Mouse (Mus musculus) hindbrain, embryonic 11.5 days (tissue): Measurements from ENCODE around the gene Hcn1. TPM values are rescaled to one million over a fixed set of nuclear protein-coding genes. Genes with fewer than 3 reads are reported as not detected.

Source experiments
- ATAC-seq: fragments of 200-750 bp; cut with Nextera tagmentation; 2 replicates; pipeline ENCODE4 v1.8.0; 2017; ENCODE audit warnings: mild to moderate bottlenecking, moderate TSS enrichment, moderate library complexity; ENCODE audit not compliant: low FRiP score
- DNase-seq: peaks from one replicate; pipeline ENCODE4 v3.0.0-alpha.2; 2015; ENCODE audit warnings: low spot score
- H3K27ac ChIP-seq: fragments of 300-500 bp; sonication (generic); 2 replicates; pipeline ENCODE4 v1.5.1; 2014; ENCODE audit warnings: mild to moderate bottlenecking, low read depth, low read length
- H3K27me3 ChIP-seq: fragments of 300-500 bp; sonication (generic); 2 replicates; pipeline ENCODE4 v1.6.1; 2014; ENCODE audit warnings: mild to moderate bottlenecking, low read length, moderate library complexity, mixed read lengths; ENCODE audit not compliant: control insufficient read depth, insufficient read depth
- H3K36me3 ChIP-seq: fragments of 300-500 bp; sonication (generic); 2 replicates; pipeline ENCODE4 v1.6.1; 2014; ENCODE audit warnings: mild to moderate bottlenecking, low read length, moderate library complexity, mixed read lengths; ENCODE audit not compliant: control insufficient read depth, insufficient read depth
- H3K4me1 ChIP-seq: fragments of 300-500 bp; sonication (generic); replicated peaks from 2 replicates; pipeline ENCODE4 v1.6.1; 2014; ENCODE audit warnings: low read length, mixed read lengths; ENCODE audit not compliant: control insufficient read depth, insufficient read depth
- H3K4me2 ChIP-seq: fragments of 300-500 bp; sonication (generic); replicated peaks from 2 replicates; pipeline ENCODE4 v1.6.1; 2014; ENCODE audit warnings: mild to moderate bottlenecking, low read depth, low read length
- H3K4me3 ChIP-seq: fragments of 300-500 bp; sonication (generic); 2 replicates; pipeline ENCODE4 v1.5.1; 2014; ENCODE audit warnings: low read depth, low read length
- H3K9ac ChIP-seq: fragments of 300-500 bp; sonication (generic); 2 replicates; pipeline ENCODE4 v1.6.1; 2014; ENCODE audit warnings: low read depth, low read length
- H3K9me3 ChIP-seq: fragments of 300-500 bp; sonication (generic); 2 replicates; pipeline ENCODE4 v1.6.1; 2016; ENCODE audit warnings: low read length; ENCODE audit not compliant: control insufficient read depth
- WGBS: fragments of 180-500 bp; shearing (Covaris S2); extraction: QIAGEN DNeasy Blood & Tissue Kit; methylation state at CpG from one replicate; pipeline ENCODE4 v1.1.7; 2014; 5-methylcytosine and 5-hydroxymethylcytosine counted together
- polyA plus RNA-seq: library from polyadenylated mRNA; unstranded; fragments of >200 nt; fragmentation: Nextera tagmentation; extraction: Ambion mirVana; gene quantifications from 2 replicates; pipeline ENCODE4 v1.2.1, GENCODE M21; 2014

The Hcn1 gene
- polyA plus RNA-seq, 1 experiment from 2014 or later: 0.06 TPM

DNA sequence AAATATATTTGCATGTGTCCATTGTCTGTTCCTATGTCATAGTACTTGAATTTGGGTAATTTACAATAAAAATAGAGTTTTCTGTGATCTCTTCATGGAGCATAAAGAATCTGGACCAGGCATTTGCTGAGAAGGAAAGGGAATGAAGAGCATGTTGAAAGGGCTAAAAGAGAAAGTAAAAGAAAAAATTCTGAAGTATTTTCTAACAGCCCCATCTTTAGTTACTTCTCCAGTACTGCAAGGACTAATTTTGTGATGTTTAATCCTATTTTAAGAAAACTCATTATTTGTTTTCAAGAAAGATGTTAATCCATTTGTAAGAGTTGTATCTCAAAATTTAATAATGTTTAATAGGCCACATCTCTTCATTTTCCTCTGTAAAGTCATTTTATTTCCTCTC, 198.9 kb downstream of the Hcn1 start:
- DNase-seq (no peak), ATAC-seq (no peak)
- Histone ChIP-seq H3K4me2 (no peak overlapping the region), H3K9ac (no peak overlapping the region), H3K4me3 (no peak overlapping the region), H3K27me3 (no peaks in the 10 kb centered on the region), H3K27ac (no peak overlapping the region), H3K4me1 (no peaks in the 10 kb centered on the region), H3K36me3 (no peaks in the 10 kb centered on the region), H3K9me3 (no peaks in the 10 kb centered on the region)

DNA sequence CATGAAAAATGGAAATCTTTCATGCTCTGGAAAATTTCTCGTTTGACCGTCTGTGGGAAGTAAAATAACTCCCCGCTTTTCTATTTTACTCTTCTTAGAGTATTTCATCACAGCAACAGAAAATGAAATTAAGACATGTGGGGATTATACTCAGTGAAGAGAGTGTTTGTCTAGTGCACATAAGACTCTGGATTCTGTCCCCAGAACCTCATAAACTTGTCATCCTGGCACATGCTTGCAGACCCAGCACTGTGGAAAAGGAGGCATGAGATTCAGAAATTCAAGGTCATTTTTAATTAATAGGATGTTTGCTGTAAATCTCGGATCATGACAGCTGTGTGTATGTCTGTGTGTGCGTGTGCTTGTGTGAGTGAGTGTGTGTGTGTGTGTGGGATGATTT, 225.5 kb downstream of the Hcn1 start:
- H3K4me2 ChIP-seq: no peak overlapping the region
- H3K27me3 ChIP-seq: no peaks in the 10 kb centered on the region
- no peak overlapping the region for H3K9ac ChIP-seq
- ATAC-seq (no peak), DNase-seq (no peak)
- no peaks in the 10 kb centered on the region for H3K9me3 ChIP-seq
- WGBS: 85% methylated on average over 5 of the region's 5 CpGs
- no peak overlapping the region for H3K27ac ChIP-seq
- no peak overlapping the region for H3K4me3 ChIP-seq
- H3K36me3 ChIP-seq: no peaks in the 10 kb centered on the region
- no peaks in the 10 kb centered on the region for H3K4me1 ChIP-seq

DNA sequence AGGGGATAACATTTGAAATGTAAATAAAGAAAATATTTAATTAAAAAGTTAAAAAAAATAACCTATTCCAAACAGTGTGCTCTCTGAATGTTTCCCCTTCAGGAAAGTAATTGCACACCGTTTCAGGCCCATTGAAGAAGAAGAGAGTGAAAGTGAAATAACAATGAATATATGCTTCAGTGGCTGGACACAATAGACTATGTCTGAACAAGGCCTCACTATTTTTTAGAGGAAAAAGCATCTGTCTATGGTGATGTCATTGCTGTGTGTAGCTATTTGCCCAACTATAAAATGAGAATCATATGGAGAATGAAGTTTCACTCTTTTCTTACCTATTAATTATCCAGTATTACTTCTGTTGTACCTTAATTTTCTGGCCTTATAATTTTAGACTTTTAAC, 234.5 kb downstream of the Hcn1 start:
- Histone ChIP-seq H3K36me3 (no peaks in the 10 kb centered on the region), H3K9ac (no peak overlapping the region), H3K4me3 (no peak overlapping the region), H3K9me3 (no peaks in the 10 kb centered on the region), H3K4me2 (no peak overlapping the region), H3K4me1 (no peaks in the 10 kb centered on the region), H3K27me3 (no peaks in the 10 kb centered on the region), H3K27ac (no peak overlapping the region)
- DNase-seq: no peak
- WGBS: 23% methylated on average over 1 of the region's 1 CpGs
- ATAC-seq: peak; percentile 58

DNA sequence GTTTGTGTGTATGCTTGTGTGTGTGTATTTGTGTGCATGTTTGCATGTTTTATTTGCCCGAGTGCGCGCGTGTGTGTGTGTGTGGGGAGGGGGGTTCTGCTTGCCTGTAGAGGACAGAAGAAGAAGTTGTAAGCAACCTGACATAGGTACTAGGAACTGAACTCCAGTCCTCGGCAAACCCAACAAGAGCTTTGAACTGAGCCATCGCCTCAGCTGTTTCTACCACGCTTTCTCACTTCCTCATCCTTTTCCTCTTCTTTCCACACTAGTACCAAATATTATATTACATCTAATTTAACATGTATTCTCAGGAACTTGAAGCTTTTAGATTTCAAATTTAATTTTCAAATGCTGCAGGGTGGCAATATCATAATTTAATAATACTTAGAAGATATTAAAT, 236.1 kb downstream of the Hcn1 start:
- WGBS: 95% methylated on average over 7 of the region's 7 CpGs
- no peaks in the 10 kb centered on the region for H3K36me3 ChIP-seq
- H3K4me3 ChIP-seq: no peak overlapping the region
- no peak overlapping the region for H3K4me2 ChIP-seq
- H3K27me3 ChIP-seq: no peaks in the 10 kb centered on the region
- ATAC-seq (no peak), DNase-seq (no peak)
- H3K4me1 ChIP-seq: no peaks in the 10 kb centered on the region
- no peaks in the 10 kb centered on the region for H3K9me3 ChIP-seq
- no peak overlapping the region for H3K27ac ChIP-seq
- H3K9ac ChIP-seq: no peak overlapping the region

DNA sequence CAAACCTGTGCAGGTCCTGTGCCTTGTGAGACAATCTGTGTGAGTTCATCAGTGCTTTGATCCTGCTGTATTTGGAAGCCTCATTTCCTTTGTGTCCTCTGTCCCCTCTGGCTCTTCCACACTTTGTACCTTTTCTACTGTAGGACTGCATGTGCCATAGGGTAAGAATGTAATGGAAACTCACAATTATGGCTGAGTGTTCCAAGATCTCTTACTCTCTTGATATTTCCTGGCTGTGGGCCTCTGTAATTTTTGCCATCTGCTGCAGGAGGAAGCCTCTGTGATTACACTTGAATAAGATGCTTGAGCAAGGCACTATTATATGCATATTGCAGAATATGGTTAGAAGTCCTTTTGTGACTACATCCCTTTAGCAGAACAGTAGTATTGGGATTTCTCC, 240.2 kb downstream of the Hcn1 start:
- ATAC-seq: no peak

DNA sequence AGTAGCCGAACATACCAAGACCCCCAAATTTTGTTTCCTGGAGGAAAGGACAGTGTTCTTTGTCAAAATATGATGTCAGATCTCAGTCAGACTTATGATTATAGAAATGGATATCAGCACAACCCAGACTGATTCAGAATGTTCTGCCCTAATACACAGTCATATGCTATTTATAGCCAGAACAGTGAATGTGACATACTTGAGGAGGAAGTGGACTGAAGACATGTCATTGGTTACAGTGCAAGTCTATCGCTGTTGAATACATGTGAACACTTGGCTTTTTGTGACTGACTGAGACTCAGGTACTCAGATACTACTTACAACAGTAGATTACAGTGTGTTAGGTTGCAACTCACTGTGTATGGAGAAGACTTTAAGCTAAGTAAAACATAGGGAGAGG, 245.2 kb downstream of the Hcn1 start:
- H3K4me3 ChIP-seq: no peak overlapping the region
- WGBS: 84% methylated on average over 2 of the region's 2 CpGs
- H3K9me3 ChIP-seq: no peaks in the 10 kb centered on the region
- H3K4me1 ChIP-seq: no peaks in the 10 kb centered on the region
- H3K27ac ChIP-seq: no peak overlapping the region
- DNase-seq (no peak), ATAC-seq (no peak)
- no peaks in the 10 kb centered on the region for H3K36me3 ChIP-seq
- no peaks in the 10 kb centered on the region for H3K27me3 ChIP-seq
- H3K4me2 ChIP-seq: no peak overlapping the region
- no peak overlapping the region for H3K9ac ChIP-seq

More for the DNA sequence above, 240.2 kb downstream of the Hcn1 start:
- Histone ChIP-seq H3K9me3 (no peaks in the 10 kb centered on the region), H3K27me3 (no peaks in the 10 kb centered on the region), H3K27ac (no peak overlapping the region), H3K4me3 (no peak overlapping the region), H3K36me3 (no peaks in the 10 kb centered on the region), H3K9ac (no peak overlapping the region), H3K4me1 (no peaks in the 10 kb centered on the region), H3K4me2 (no peak overlapping the region)
- DNase-seq: no peak

DNA sequence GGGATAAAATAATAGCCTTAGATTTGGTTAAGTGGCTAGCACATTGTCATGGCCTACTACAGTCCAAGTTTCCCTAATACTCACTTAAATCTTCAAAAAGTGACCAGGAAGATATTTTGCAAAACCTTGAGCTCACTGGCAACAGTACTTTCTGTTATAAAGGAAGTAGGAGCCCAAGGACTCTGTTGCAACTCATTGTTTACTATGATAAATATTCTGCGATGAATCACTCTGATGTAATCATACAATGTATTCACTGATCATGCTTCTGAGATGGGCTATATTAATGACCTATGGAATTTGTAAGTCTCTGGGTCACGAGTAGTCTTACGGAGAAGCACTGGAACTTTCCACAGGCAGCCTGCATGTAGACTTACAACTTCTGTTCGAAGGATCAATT, 246.6 kb downstream of the Hcn1 start:
- WGBS: 93% methylated on average over 4 of the region's 4 CpGs

DNA sequence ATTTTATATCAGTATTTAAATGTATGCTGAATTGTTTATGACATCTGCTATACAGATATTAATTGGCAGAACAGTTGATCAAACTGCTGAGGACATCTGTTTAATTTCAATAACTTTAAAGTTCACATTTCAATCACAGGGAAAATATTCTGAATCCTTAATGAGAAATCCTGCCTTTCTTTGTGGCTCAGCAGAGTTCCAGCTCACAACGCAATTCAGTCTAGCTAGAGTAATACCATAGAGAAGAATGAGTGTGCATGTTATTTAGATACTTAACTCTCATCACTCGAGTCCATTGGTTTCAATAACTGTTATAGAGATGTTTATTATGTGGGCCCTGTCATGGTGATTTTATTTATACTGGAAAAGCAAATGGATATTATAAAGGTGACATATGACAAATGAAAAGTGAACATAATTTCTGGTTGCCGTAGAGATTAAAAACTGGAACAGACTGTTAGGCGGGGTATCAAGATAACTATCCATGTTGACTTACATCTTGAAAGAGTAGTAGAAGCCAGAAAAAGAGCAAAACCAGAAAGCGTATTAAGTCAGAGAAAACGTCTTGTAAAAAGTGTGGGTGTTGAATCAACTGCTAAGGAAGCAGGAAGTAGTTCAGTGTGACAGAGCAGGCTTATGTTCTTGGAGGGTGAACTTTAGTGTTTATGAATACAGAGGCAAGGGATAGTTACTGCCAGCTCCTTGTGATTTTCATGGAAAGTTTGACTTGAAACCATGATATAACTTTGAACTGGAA, 250.0 kb downstream of the Hcn1 start:
- ATAC-seq (no peak), DNase-seq (no peak)
- Histone ChIP-seq H3K9ac (no peak overlapping the region), H3K4me3 (no peak overlapping the region), H3K9me3 (no peaks in the 10 kb centered on the region), H3K27ac (no peak overlapping the region), H3K27me3 (no peaks in the 10 kb centered on the region), H3K4me1 (no peaks in the 10 kb centered on the region), H3K36me3 (no peaks in the 10 kb centered on the region), H3K4me2 (no peak overlapping the region)
- 89% methylated on average over 6 of the region's 6 CpGs for WGBS

More for the DNA sequence above, 246.6 kb downstream of the Hcn1 start:
- no peak overlapping the region for H3K27ac ChIP-seq
- no peaks in the 10 kb centered on the region for H3K9me3 ChIP-seq
- no peak overlapping the region for H3K9ac ChIP-seq
- H3K27me3 ChIP-seq: no peaks in the 10 kb centered on the region
- no peak for ATAC-seq
- H3K4me1 ChIP-seq: no peaks in the 10 kb centered on the region
- H3K36me3 ChIP-seq: no peaks in the 10 kb centered on the region
- no peak for DNase-seq
- no peak overlapping the region for H3K4me3 ChIP-seq
- H3K4me2 ChIP-seq: no peak overlapping the region

DNA sequence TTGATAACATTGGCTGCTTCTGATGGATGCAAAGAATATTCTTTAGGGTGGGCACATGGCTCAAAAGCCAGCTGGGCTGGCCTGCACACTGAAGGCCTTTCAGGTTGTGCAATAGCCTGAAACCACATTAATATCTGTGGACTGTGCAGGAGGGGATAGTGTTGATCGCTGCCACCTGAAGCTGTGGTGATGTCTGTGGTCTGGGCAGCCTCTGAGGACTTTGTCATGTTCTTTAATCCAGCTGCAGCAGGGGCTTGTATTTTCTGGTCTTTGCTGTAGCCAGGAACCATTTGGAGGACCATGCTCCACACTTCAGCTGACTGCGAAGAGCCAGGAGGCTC, 250.6 kb downstream of the Hcn1 start:
- DNase-seq: no peak
- no peak overlapping the region for H3K27ac ChIP-seq
- no peak overlapping the region for H3K4me3 ChIP-seq
- no peak overlapping the region for H3K4me2 ChIP-seq
- no peak overlapping the region for H3K9ac ChIP-seq
- H3K27me3 ChIP-seq: no peaks in the 10 kb centered on the region
- H3K4me1 ChIP-seq: no peaks in the 10 kb centered on the region
- H3K9me3 ChIP-seq: no peaks in the 10 kb centered on the region
- ATAC-seq: no peak
- WGBS: 94% methylated on average over 2 of the region's 2 CpGs
- H3K36me3 ChIP-seq: no peaks in the 10 kb centered on the region
